ENCODE assay signal across 8 mouse cellular contexts in genomic region chr12:87267682-87268081, GRCm38 (mm10). TPM values are rescaled to one million over a fixed set of nuclear protein-coding genes. Genes with fewer than 3 reads are reported as not detected.
DNase-seq lines count a peak whose midpoint lies in the region; ATAC-seq lines count a peak whose summit lies in the region.

No protein-coding gene starts in this region.

- peak overlapping the region; percentile 93 for H3K9ac ChIP-seq in forebrain, embryonic 13.5 days
- H3K9ac ChIP-seq in kidney, embryonic 14.5 days (ENCODE audit: low read depth, low read length): peak overlapping the region; percentile 87

- H3K4me2 ChIP-seq in forebrain, embryonic 13.5 days: peak overlapping the region; percentile 97
- peak overlapping the region; percentile 78 for H3K4me2 ChIP-seq in kidney, embryonic 14.5 days (replicated peaks; ENCODE audit: low read depth, low read length)

- no peak overlapping the region for H3K27ac ChIP-seq in forebrain, embryonic 13.5 days
- no peak overlapping the region for H3K27ac ChIP-seq in kidney, embryonic 14.5 days (ENCODE audit: low read depth, low read length)
- peak overlapping the region; percentile 97 for H3K27ac ChIP-seq in macrophage

- peaks cover 52% of the 10 kb centered on the region for H3K36me3 ChIP-seq in forebrain, embryonic 13.5 days (ENCODE audit: poor library complexity, severe bottlenecking)
- H3K36me3 ChIP-seq in kidney, embryonic 14.5 days (ENCODE audit: control insufficient read depth, insufficient read depth, low read length): peaks cover 56% of the 10 kb centered on the region
- peaks cover 45% of the 10 kb centered on the region for H3K36me3 ChIP-seq in macrophage (ENCODE audit: inconsistent target)

- no peaks in the 10 kb centered on the region for H3K27me3 ChIP-seq in forebrain, embryonic 13.5 days
- H3K27me3 ChIP-seq in kidney, embryonic 14.5 days (ENCODE audit: control insufficient read depth, insufficient read depth, low read length): no peaks in the 10 kb centered on the region

- ATAC-seq in CD4-positive, CD25-positive, alpha-beta regulatory T cell, adult 4 months: no peak
- no peak for ATAC-seq in forebrain, embryonic 13.5 days
- no peak for ATAC-seq in kidney, embryonic 14.5 days (ENCODE audit: low FRiP score, low TSS enrichment)
- no peak for ATAC-seq in megakaryocyte progenitor cell, adult 5-6 weeks (replicated peaks; ENCODE audit: poor library complexity)

- no peaks in the 10 kb centered on the region for H3K9me3 ChIP-seq in forebrain, embryonic 13.5 days (replicated peaks)
- H3K9me3 ChIP-seq in kidney, embryonic 14.5 days (ENCODE audit: control insufficient read depth, low read length): no peaks in the 10 kb centered on the region

- peaks cover 79% of the 10 kb centered on the region for H3K79me2 ChIP-seq in macrophage (ENCODE audit: inconsistent target)

- WGBS in forebrain, embryonic 13.5 days: 24% methylated on average over 4 of the region's 4 CpGs
- 34% methylated on average over 4 of the region's 4 CpGs for WGBS in kidney, embryonic 14.5 days
- WGBS in macrophage (ENCODE audit: missing documents): 17% methylated on average over 4 of the region's 4 CpGs

- peaks cover 27% of the 10 kb centered on the region for H3K4me1 ChIP-seq in forebrain, embryonic 13.5 days
- peaks cover 8% of the 10 kb centered on the region for H3K4me1 ChIP-seq in kidney, embryonic 14.5 days (ENCODE audit: control insufficient read depth, insufficient read depth, low read length)

- peak; percentile 52 for DNase-seq in CD4-positive, CD25-positive, alpha-beta regulatory T cell, adult 2 months (ENCODE audit: low read depth, low spot score)
- peak; percentile 11 for DNase-seq in urinary bladder, postnatal 25 days (ENCODE audit: low spot score)
- DNase-seq in urinary bladder, postnatal 4 days (ENCODE audit: low spot score in 2 of 2): no peak

- H3K4me3 ChIP-seq in forebrain, embryonic 13.5 days: peak overlapping the region; percentile 83
- peak overlapping the region; percentile 92 for H3K4me3 ChIP-seq in kidney, embryonic 14.5 days (ENCODE audit: low read length)
- peak overlapping the region; percentile 98 for H3K4me3 ChIP-seq in macrophage (ENCODE audit: inconsistent target)

RNA-seq across cellular contexts. Expression of gene Ahsa1, which starts 1.4 kb away (rescaled TPM):
- 100 to 1,000 TPM; 146 to 154 TPM for polyA plus RNA-seq in CD4-positive, CD25-positive, alpha-beta regulatory T cell, adult 4 months (2017; shearing (Covaris generic))
- 216 and 228 TPM in 2 replicates for polyA plus RNA-seq in forebrain, embryonic 13.5 days (2015; fragmentation: Nextera tagmentation; extraction: Ambion mirVana)
- polyA plus RNA-seq in kidney, embryonic 14.5 days (2014; fragmentation: Nextera tagmentation; extraction: Ambion mirVana): 203 and 219 TPM in 2 replicates
- total RNA-seq in macrophage (2018; cell fraction: chromatin; rRNA removed): 100 to 1,000 TPM in 3 of 26 experiments, 10 to 100 TPM in 23; 25.2 to 122 (median 54.0) TPM
- total RNA-seq in macrophage (2018; cell fraction: cytosol; rRNA removed): 100 to 1,000 TPM; 179 to 317 (median 235) TPM
- 100 to 1,000 TPM in 12 of 26 experiments, 10 to 100 TPM in 14; 64.5 to 239 (median 97.0) TPM for total RNA-seq in macrophage (2018; cell fraction: nucleus; rRNA removed)
- 198 to 597 TPM (median 364 TPM) in 3 replicates for polyA plus RNA-seq in macrophage (2018)
- total RNA-seq in megakaryocyte progenitor cell, adult 5-6 weeks (2015): 97.9 and 114 TPM in 2 replicates
- total RNA-seq in megakaryocyte progenitor cell, adult 5-6 weeks (2017): 313 and 335 TPM in 2 replicates

RNA-seq across cellular contexts. Expression of gene Vipas39, which starts 1.6 kb away (rescaled TPM):
- 10 to 100 TPM; 42.1 to 55.2 TPM for polyA plus RNA-seq in CD4-positive, CD25-positive, alpha-beta regulatory T cell, adult 4 months (2017; shearing (Covaris generic))
- polyA plus RNA-seq in forebrain, embryonic 13.5 days (2015; fragmentation: Nextera tagmentation; extraction: Ambion mirVana): 68.8 and 73.3 TPM in 2 replicates
- 42.9 and 50.7 TPM in 2 replicates for polyA plus RNA-seq in kidney, embryonic 14.5 days (2014; fragmentation: Nextera tagmentation; extraction: Ambion mirVana)
- total RNA-seq in macrophage (2018; cell fraction: chromatin; rRNA removed): 100 to 1,000 TPM in 20 of 26 experiments, 10 to 100 TPM in 6; 59.7 to 286 (median 145) TPM
- total RNA-seq in macrophage (2018; cell fraction: cytosol; rRNA removed): 100 to 1,000 TPM in 18 of 26 experiments, 10 to 100 TPM in 8; 86.9 to 143 (median 107) TPM
- total RNA-seq in macrophage (2018; cell fraction: nucleus; rRNA removed): 100 to 1,000 TPM in 10 of 26 experiments, 10 to 100 TPM in 16; 57.2 to 164 (median 87.3) TPM
- 106 to 155 TPM (median 136 TPM) in 3 replicates for polyA plus RNA-seq in macrophage (2018)
- total RNA-seq in megakaryocyte progenitor cell, adult 5-6 weeks (2015): 40.1 and 42.7 TPM in 2 replicates
- 24.7 and 29.4 TPM in 2 replicates for total RNA-seq in megakaryocyte progenitor cell, adult 5-6 weeks (2017)

RNA-seq across cellular contexts. Expression of gene Noxred1, which starts 29.1 kb away (rescaled TPM):
- polyA plus RNA-seq in CD4-positive, CD25-positive, alpha-beta regulatory T cell, adult 4 months (2017; shearing (Covaris generic)): 1 to 10 TPM in 1 of 2 experiments, under 1 TPM in 1; 0.73 to 1.5 TPM
- polyA plus RNA-seq in forebrain, embryonic 13.5 days (2015; fragmentation: Nextera tagmentation; extraction: Ambion mirVana): 1.5 and 1.6 TPM in 2 replicates
- 0.33 and 0.69 TPM in 2 replicates for polyA plus RNA-seq in kidney, embryonic 14.5 days (2014; fragmentation: Nextera tagmentation; extraction: Ambion mirVana)
- 10 to 100 TPM in 3 of 26 experiments, 1 to 10 TPM in 21, under 1 TPM in 1, not detected in 1; 1.00 to 15.3 (median 2.7) TPM for total RNA-seq in macrophage (2018; cell fraction: chromatin; rRNA removed)
- under 1 TPM; 0.05 to 0.35 (median 0.24) TPM for total RNA-seq in macrophage (2018; cell fraction: cytosol; rRNA removed)
- 1 to 10 TPM in 19 of 26 experiments, under 1 TPM in 7; 0.54 to 8.8 (median 2.0) TPM for total RNA-seq in macrophage (2018; cell fraction: nucleus; rRNA removed)
- 0.31 to 0.40 TPM (median 0.32 TPM) in 3 replicates for polyA plus RNA-seq in macrophage (2018)
- 0.30 TPM in 1 of 2 replicates, not detected in the other for total RNA-seq in megakaryocyte progenitor cell, adult 5-6 weeks (2015)
- total RNA-seq in megakaryocyte progenitor cell, adult 5-6 weeks (2017): 0.24 and 0.50 TPM in 2 replicates

RNA-seq across cellular contexts. Expression of gene Ism2, which starts 31.8 kb away (rescaled TPM):
- polyA plus RNA-seq in CD4-positive, CD25-positive, alpha-beta regulatory T cell, adult 4 months (2017; shearing (Covaris generic)): not detected
- polyA plus RNA-seq in forebrain, embryonic 13.5 days (2015; fragmentation: Nextera tagmentation; extraction: Ambion mirVana): 1.5 and 2.6 TPM in 2 replicates
- polyA plus RNA-seq in kidney, embryonic 14.5 days (2014; fragmentation: Nextera tagmentation; extraction: Ambion mirVana): 0.36 and 0.54 TPM in 2 replicates
- under 1 TPM in 5 of 26 experiments, not detected in 21; 0.36 to 0.49 (median 0.45) TPM for total RNA-seq in macrophage (2018; cell fraction: chromatin; rRNA removed)
- under 1 TPM in 19 of 26 experiments, not detected in 7; 0.05 to 0.27 (median 0.14) TPM for total RNA-seq in macrophage (2018; cell fraction: cytosol; rRNA removed)
- total RNA-seq in macrophage (2018; cell fraction: nucleus; rRNA removed): 1 to 10 TPM in 1 of 26 experiments, under 1 TPM in 9, not detected in 16; 0.17 to 3.4 (median 0.53) TPM
- 0.19 TPM in 1 of 3 replicates, not detected in the others for polyA plus RNA-seq in macrophage (2018)
- not detected in 2 replicates for total RNA-seq in megakaryocyte progenitor cell, adult 5-6 weeks (2015)
- total RNA-seq in megakaryocyte progenitor cell, adult 5-6 weeks (2017): not detected in 2 replicates

Comparison
In these comparisons a context has a peak if more than half of its experiments do, and no peak if none do; other contexts are left out.
1. DNase-seq: peak in CD4-positive, CD25-positive, alpha-beta regulatory T cell, adult 2 months (single experiment) and urinary bladder, postnatal 25 days (single experiment); none in urinary bladder, postnatal 4 days (0 of 2).
2. Peak in every context shown above with its lines, with median percentiles within 50 percentile points of each other: H3K4me3 ChIP-seq.